Mouse (Mus musculus) hindbrain, embryonic 16.5 days (tissue): ENCODE data around the gene Tram1l1. TPM values are rescaled to one million over a fixed set of nuclear protein-coding genes. Genes with fewer than 3 reads are reported as not detected.

ENCODE experiments used
- ATAC-seq: fragments of 200-750 bp; cut with Nextera tagmentation; 2 replicates; pipeline ENCODE4 v1.8.0; 2017; ENCODE audit warnings: moderate TSS enrichment, moderate library complexity
- H3K27ac ChIP-seq: fragments of 300-500 bp; sonication (generic); 2 replicates; pipeline ENCODE4 v1.5.1; 2014; ENCODE audit warnings: low read depth, mild to moderate bottlenecking, control low read depth, low read length, moderate library complexity
- H3K27me3 ChIP-seq: fragments of 300-500 bp; sonication (generic); replicated peaks from 2 replicates; pipeline ENCODE4 v1.6.1; 2014; ENCODE audit warnings: low read length; ENCODE audit not compliant: control insufficient read depth, insufficient read depth
- H3K36me3 ChIP-seq: fragments of 300-500 bp; sonication (generic); 2 replicates; pipeline ENCODE4 v1.6.1; 2014; ENCODE audit warnings: mild to moderate bottlenecking, low read length, moderate library complexity, mixed read lengths; ENCODE audit not compliant: control insufficient read depth, insufficient read depth
- H3K4me1 ChIP-seq: fragments of 300-500 bp; sonication (generic); 2 replicates; pipeline ENCODE4 v1.6.1; 2014; ENCODE audit warnings: low read depth, low read length; ENCODE audit not compliant: control insufficient read depth, insufficient read depth
- H3K4me2 ChIP-seq: fragments of 300-500 bp; sonication (generic); 2 replicates; pipeline ENCODE4 v1.6.1; 2014; ENCODE audit warnings: mild to moderate bottlenecking, low read length, control low read depth, moderate library complexity
- H3K4me3 ChIP-seq: fragments of 300-500 bp; sonication (generic); 2 replicates; pipeline ENCODE4 v1.5.1; 2014; ENCODE audit warnings: mild to moderate bottlenecking, low read length, control low read depth, moderate library complexity
- H3K9ac ChIP-seq: fragments of 300-500 bp; sonication (generic); 2 replicates; pipeline ENCODE4 v1.6.1; 2014; ENCODE audit warnings: low read depth, mild to moderate bottlenecking, control low read depth, low read length, moderate library complexity
- H3K9me3 ChIP-seq: fragments of 300-500 bp; sonication (generic); 2 replicates; pipeline ENCODE4 v1.6.1; 2014; ENCODE audit warnings: mild to moderate bottlenecking, low read length, moderate library complexity; ENCODE audit not compliant: control insufficient read depth
- WGBS: fragments of 180-500 bp; shearing (Covaris S2); extraction: QIAGEN DNeasy Blood & Tissue Kit; methylation state at CpG from one replicate; pipeline ENCODE4 v1.1.7; 2014; 5-methylcytosine and 5-hydroxymethylcytosine counted together
- polyA plus RNA-seq: library from polyadenylated mRNA; unstranded; fragments of >200 nt; fragmentation: Nextera tagmentation; extraction: Ambion mirVana; gene quantifications from 2 replicates; pipeline ENCODE4 v1.2.1, GENCODE M21; 2015

The Tram1l1 gene
- polyA plus RNA-seq, 1 experiment from 2014 or later, result 48.2 TPM

- H3K4me2 ChIP-seq, result no peak overlapping the region
- WGBS, result 84% methylated on average over 3 of the region's 3 CpGs
- no peak overlapping the region for H3K27ac ChIP-seq
- H3K36me3 ChIP-seq, result no peaks in the 10 kb centered on the region
- no peaks in the 10 kb centered on the region for H3K27me3 ChIP-seq
- no peaks in the 10 kb centered on the region for H3K9me3 ChIP-seq
- H3K4me1 ChIP-seq, result no peaks in the 10 kb centered on the region
- no peak overlapping the region for H3K4me3 ChIP-seq
- no peak for ATAC-seq
- H3K9ac ChIP-seq, result no peak overlapping the region
Measured at GRCm38 (mm10) chr3:124357533-124357932, 36.9 kb downstream of the Tram1l1 start.

DNA sequence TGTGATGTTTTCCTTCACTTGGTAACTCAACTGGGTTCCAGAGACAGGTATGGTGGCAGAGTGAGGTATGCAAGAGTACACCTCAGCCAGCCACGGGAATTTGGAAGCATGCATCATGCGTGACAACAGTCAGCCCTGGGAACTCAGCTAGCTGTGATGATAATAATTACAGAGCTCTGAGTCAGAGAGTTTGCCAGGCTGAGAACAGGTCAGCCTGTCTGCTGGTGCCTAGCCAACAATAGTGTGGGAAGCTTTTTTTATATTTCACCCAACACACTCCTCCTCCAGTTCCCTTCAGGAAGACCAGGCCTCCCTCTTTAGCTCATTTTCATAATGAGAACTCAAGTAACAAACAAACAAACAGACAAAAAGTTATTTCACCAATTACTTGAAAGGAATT lies 51.4 kb downstream of the Tram1l1 start:
- H3K27ac ChIP-seq, result no peak overlapping the region
- no peaks in the 10 kb centered on the region for H3K36me3 ChIP-seq
- ATAC-seq, result no peak
- 80% methylated on average over 2 of the region's 2 CpGs for WGBS
- no peak overlapping the region for H3K4me2 ChIP-seq
- H3K27me3 ChIP-seq, result no peaks in the 10 kb centered on the region
- no peak overlapping the region for H3K9ac ChIP-seq
- H3K4me1 ChIP-seq, result no peaks in the 10 kb centered on the region
- no peak overlapping the region for H3K4me3 ChIP-seq
- H3K9me3 ChIP-seq, result no peaks in the 10 kb centered on the region

Other genes starting within 250 kb of the Tram1l1 start
- not detected in 2 replicates for gene 1700006A11Rik, start 105.2 kb downstream of the Tram1l1 start, polyA plus RNA-seq